Mouse (Mus musculus) fibroblast of lung, adult 2 months (primary cell): ENCODE results near the gene Nlrp3.
A peak's percentile ranks its signal among the peaks of the same experiment; 100 is the strongest.

Experiments used
- DNase-seq: peaks from one replicate; pipeline ENCODE4 v3.0.0-alpha.2; 2011; ENCODE audit warnings: low read depth

Gene Nlrp3

DNA sequence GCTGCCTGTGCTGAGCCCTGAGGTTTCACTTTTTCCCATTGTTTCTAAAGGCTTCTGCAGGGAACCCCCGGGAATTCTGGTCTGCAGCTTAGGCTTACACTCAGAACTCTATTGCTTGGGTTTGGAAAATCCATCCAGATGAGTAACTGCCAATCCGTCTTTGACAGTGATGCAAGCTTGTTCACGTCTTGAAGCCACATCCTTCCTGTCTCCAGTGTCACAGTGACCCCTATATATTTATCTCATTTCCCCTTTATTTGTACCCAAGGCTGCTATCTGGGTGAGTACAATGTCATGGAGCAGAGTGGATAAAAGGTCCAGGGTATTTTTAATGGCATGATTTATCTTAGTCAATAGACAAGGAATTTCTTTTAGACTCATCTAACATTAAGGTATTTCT lies at the start of gene Nlrp3:
TSS of gene Nlrp3 (plus strand) at position 245 of the 400 bp plus-strand sequence.
- DNase-seq, result no peak

DNA sequence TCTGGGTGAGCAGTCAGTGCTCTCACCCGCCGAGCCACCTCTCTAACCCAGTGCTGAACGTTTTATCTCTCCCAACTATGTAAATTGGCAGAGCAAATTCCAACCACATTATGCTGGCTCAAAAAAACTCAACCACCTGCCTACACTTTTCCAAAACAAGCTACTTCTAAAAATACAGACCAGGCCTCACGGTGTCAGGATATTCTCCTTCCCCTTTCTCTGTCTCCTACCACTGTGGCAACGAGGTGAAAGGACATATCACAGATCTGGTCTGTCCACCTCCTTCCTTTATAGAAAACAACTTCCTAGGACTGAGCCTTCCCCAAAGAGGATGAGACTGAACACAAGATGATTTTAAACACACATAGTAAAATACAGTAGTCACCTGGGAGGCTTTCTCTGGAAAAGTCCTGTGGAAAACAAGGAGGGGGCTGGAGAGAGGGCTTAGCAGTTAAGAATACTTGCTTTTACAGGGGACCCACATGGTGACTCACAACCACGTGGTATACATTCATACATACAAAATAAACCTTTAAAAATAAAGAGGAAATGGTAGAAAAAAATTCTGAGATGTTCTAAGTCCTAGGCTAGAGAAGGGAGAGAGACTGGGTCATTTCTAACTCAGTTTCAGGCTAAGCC lies 44.6 kb upstream of the Nlrp3 start:
- DNase-seq, result no peak

DNA sequence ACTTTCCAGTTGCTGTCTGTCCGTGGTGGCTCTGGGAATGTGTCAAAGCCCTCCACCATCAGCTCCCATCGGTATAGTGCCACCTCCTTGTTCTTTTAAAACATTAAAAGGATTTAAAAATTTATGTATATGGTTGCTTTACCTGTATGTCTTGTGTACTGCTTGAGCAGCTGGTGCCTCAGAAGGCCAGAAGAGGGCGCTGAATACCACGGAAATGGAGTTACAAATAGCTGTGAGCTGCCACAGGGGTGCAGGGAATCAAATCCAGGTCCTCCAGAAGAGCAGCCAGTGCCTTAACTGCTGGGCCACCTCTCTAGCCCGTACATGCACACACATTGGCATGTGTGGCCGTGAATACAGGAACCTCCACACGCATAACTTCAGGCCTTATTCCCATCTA lies 43.6 kb upstream of the Nlrp3 start:
- DNase-seq, result no peak

DNA sequence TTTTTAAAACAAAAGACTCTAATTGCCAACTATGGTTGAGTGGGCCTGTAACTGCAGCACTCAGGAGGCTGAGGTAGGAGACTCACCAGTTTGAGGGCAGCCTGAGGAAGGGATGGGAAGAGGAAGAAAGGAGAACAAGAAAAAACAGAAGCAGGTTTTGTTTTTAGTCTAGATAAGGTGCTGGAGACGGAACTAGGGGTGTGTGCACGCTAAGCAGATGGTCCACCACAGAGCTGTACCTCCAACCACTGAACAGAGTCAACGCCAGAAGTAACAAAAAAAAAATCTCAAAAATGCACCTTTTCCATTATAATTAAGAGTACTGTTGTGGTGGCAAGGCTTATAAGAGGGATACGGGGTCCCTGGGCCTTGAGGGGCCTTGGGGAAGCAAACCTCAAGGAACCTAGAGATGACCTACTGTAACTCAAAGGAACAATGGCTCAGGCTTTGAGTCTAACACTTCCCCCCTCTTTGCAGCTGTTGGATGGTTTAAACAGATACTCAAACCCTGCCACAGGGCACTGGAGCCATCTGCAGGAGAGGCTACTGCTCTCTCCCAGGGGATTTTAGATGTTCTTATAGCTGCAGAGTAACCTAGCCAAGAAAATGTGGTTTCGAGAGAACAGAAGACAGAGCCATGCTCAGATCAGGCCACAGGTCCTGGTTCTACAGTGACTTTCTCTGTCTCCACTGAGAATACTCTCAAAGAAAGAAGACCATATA lies 39.2 kb upstream of the Nlrp3 start:
- DNase-seq, result no peak

DNA sequence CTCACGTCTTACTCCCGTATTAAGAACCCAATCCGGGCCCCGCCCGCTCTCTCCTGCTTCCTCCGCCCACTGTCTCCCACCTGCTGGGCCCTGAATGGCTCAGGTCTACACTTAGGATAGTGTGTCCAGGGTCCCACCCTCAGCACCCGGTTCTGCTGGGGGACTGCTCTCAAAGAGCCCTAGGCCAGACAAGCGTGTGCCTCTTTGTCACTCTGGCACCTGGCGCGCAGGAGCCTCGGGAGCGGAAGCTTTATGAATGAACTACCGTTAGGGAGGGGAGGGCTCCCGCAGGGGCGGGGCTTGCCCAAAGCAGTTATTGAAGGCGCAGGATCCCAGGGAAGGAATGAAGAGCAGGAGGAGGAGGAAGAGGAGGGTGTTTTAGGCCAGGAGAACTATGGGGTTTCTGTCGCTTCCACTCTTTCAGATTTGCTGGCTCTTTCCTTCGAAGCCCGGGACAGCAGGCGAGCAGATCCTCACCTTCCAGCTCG lies 36.0 kb upstream of the Nlrp3 start:
- DNase-seq, result no peak

DNA sequence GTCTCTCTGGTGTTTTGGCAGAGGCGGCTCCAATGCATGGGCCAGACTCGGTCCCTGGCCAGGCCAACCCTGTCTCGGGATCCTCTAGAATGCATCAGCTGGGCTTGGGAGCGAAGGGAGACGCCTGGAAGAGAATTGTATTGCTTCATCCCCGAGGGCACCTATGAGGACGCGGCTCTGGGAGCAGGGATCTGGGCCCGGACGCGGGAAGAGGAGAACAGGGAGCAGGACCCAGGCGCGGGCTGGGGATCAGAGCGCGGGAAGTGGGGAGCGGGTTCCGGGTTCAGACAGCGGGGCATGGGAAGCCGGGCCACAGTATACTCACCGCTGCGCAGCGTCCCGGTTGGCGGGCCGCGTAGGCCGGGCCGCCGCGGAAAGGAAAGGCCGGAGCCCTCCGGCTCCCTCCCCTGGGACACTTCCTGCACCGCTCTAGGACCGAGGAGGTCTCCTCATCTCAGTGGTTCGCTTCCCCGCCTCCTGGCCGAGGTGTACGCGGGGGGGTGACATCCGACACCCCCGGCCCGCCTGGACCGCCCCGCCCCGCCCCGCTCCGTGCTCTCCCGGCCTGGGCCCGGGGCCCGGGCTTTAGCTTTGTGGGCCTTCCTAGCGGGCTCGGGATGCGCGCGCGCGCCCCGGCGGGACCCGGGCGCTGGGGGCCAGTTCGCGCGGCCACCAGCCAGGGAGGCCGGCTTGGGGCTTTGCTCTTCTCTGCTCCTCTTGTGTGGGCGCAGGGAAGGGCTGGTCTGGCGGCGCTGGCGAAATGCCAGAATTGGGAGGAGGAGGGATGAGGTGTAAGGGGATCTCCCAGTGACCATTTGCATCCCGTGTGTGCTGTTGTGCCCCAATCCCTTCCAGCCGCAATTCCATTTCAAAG lies 35.3 kb upstream of the Nlrp3 start:
- DNase-seq, result peak; percentile 73

DNA sequence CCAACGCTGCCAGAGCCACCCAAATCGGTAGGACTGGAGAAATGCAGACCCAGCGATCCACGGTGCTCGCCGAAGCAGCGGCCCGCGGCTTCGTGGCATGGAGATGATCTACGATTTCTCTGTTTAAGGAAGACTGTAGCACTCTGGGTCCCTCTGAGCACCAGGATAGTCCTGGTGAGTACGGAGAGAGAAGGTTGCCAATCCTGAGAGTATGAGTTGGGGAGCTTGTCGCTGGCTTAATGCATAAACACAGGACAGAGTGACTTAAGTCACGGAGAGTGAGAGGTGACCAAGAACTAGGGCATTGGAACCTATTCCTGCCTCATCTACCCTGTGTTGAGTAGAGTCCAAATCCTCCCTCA lies 34.7 kb upstream of the Nlrp3 start:
- no peak for DNase-seq

DNA sequence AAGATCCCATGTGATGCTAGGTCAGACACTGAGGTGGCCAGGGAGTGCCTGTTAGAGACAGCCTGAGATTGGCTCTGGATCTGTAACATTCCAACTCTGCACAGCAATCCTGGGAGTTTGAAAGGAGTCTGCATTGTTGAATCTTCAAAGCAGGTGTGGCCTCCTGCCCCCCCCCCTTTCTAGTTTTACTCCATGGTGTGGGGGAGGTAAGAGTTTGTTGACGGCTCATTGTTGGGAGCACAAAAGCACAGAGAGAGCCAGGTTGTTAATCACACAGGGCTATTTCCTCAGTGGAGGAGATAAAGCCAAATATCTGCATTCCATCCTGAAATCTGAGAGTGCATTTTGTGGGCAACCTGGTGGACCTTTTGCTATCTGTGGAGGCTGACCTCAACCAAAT lies 29.8 kb upstream of the Nlrp3 start:
- no peak for DNase-seq

DNA sequence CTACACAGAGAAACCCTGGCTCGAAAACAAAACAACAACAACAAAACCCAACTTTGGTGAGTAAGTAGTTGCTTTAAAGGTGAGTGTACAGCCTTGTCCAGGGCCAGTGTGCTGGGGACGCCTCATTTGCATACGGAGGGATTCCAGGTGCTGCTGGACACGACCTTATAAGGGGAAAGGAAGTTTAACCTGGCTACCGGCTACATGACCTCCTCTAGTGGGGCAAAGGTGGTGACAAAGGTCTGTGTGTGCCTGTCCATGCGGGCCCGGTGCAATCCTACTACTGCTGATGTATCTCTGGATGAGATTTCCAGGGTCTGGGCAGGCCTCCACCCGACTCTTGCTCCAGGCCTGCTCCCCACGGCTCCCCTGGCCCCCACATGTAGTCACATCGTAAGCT lies 28.6 kb upstream of the Nlrp3 start:
- DNase-seq, result no peak

DNA sequence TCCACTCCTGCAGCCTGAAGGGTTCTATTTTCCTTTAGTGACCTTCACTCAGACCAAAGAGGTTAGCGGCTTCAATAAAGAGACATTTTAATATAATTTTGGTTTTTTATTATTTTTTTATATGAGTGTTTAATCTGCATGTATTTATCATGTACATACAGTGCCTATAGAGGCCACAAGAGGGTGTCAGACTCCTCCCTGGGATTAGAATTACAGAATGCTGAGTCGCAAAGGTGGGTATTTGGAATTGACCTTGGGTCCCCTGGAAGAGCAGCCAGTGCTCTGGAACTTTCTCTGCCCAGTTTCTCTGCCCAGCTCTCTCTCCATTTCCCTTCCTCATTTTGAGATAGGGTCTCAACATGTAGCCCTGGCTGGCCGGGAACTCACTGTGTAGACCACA lies 27.8 kb upstream of the Nlrp3 start:
- DNase-seq, result no peak

DNA sequence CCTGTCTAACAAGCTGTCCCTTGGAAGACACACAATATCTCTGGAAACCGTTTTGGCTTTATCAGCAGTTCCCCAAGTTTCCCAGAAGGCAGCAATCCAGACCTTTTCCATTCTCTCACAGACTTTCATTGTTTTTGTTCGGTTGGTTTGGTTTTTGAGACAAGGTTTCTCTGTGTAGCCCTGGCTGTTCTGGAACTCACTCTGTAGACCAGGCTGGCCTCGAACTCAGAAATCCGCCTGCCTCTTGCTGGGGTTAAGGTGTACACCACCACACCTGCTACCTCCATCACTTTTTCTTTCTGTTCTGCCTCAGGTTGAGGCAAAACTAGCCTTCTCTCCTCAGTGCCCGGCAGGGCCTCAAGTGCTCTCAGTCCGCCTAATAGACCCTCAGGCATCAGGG lies 27.0 kb upstream of the Nlrp3 start:
- DNase-seq, result no peak

DNA sequence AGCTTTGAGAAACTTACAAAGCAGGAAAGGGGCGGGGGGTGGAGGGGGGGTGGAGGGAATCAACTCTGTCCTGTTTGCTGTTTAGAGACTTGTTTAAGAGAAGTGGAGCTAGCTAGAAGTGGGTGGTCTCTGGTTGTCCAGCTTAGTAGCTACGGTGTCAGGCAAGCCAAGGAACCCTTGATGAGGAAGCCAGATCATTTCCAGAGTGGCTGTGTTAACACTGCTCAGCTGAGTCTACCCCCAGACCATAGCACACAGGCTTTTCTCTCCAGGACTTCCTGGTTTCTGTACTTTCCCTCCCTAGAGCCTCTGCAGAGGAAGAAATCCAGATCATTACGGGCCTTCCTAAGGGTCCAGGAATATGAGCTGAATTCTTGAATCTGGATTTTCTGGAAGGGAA lies 26.6 kb upstream of the Nlrp3 start:
- no peak for DNase-seq

DNA sequence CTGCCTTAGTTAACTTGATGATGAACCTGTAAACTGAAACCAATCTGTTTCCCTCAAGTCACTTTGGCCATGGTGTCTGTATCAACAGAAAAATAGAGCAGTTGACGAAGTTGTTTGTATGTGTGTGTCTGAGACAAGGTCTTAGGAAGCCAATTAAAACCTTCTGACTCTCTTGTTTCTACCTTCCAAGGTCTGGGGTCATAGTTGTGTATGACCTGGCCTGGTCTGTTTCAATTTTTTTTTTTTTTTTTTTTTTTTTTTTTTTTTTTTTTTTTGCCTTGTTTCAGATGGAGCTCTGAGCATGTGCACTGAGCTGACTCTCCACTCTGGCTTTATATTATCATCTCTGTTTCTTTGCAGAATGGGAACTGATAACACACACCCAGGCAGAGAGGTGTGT lies 23.9 kb upstream of the Nlrp3 start:
- DNase-seq, result no peak

DNA sequence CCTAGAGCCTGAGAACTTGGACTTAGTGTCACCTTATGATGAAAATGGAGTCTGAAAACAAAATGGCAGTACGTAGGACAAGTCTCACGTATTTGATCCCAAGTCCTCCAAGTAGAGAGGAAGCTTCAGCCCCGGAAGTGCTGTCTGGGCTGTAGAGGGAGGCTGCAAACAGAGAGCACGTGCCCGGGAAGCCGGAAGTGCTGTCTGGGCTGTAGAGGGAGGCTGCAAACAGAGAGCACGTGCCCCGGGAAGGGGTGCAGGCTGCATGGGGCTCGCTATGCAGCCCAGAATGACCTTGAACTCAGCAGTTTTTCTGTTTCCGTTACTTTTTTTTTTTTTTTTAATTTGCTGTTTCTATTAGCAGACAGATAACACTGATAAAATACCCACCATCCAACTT lies 23.1 kb upstream of the Nlrp3 start:
- no peak for DNase-seq

DNA sequence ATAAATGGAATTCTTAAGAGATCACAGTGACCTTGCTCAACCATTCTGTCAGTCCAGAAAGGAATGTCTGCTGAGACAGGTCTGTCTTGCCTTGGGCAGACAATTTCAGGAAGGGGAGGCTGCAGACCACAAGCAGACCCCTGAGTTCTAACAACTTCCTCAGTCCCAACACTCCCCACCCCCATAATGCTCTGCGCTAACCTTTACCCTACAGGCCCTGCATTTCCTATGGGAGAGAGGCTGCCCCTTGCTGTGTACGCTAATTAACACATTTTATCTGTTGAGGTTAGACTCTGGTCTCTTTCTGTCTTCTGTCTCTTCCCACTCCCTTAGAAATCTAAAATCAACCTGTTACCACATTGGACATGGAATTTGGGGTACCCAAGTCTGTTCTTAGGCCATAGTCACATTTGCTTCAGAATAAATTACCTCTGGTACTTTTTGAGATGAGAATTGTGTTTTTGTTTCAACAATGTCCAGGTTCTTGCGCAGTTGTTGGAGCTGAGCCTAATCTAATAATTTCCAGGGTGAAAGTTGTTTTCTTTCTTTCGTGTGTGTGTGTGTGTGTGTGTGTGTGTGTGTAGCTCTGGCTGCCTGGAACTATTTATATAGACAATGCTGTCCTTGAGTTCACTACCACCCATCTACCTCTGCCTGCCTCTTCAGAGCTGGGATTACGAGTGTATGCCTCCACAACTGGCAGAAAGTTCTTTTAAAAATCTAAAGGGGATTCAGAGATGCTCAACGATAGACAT lies 21.4 kb upstream of the Nlrp3 start:
- DNase-seq, result no peak

DNA sequence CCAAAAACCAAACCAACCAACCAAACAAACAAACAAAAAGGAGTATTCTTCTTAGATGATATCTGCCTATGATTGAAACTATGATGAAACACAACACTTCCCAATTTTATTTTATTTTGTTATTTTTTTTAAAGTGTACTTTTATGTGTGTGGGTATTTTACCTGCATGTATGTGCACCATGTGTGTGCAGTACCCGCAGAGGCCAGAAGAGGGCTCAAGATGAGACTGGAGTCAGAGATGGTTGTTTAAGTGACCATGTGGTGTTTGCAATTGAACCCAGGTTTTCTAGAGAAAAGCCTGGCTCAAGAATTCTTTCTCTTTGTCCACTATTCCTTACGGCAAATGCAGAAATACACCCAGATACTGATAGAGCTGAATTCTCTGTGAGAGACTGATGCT lies 17.2 kb upstream of the Nlrp3 start:
- no peak for DNase-seq

DNA sequence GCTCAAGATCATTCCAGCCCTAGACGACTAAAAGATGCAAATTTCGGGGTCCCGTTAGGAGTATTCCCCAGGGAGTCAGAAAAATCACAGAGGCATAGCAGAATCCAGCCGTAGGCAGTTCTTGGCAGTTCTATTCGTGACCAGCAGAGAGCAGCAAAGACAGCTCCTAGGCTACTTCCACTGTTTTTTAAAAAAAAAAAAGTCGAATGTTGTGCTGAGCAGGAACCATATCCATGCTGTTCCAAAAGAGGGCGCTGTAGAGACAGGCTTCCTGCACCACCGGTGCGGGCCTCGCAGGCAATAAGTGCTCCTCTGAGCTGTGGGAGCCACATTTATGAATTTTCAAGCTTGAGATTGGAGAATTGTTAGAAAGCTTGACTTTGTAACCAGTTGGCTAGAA lies 16.1 kb upstream of the Nlrp3 start:
- peak; percentile 59 for DNase-seq

DNA sequence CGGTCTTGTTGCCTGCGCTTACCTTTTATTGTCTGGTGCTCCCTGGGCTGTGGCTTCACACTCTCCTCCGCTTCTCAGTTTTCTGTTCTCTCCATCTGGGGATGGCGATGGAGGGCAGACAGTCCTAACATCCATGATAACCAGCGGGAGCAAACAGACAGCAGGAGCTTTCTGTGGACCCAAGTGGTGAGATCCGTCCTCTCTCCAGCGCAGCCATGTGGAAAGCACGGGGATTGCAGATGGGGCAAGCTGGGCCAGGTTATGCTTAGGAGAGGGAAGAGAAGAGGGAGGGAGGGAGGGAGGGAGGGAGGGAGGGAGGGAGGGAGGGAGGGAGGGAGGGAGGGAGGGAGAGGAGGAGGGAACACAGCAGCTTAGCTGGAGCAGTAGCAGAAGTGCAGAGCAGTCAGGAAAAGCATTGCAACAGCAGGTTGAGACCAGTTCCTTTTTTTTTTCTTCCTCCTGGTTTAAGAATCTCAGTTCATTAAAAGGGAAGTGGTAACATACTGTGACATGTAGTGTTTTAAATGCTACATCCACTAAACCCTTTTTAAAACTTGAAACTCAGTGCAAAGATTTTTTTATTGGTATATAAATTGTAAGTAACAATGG lies 14.8 kb upstream of the Nlrp3 start, which contains the start of gene Zkscan17:
TSS of gene Zkscan17 (minus strand) at position 280 of the 609 bp plus-strand sequence.
- DNase-seq, result no peak

DNA sequence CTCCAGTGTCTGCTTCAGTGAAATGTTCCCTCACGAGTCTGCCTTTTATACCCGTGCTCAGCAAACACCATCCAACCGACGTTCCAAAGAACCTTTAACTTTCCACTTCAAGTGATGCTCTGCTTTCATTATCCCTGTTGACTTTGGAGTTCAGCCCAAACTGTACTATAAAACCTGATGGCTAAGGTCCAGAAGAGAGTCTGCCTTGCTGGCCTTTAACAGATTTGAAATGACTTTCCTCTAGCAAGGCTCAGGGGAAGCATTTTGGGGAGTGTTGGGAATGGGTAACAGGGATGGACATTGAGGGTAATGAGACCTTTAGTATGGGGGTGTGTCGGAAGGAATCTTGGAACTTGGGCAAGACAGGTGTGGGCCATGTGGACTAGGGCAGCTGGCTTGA lies 11.1 kb upstream of the Nlrp3 start:
- no peak for DNase-seq

DNA sequence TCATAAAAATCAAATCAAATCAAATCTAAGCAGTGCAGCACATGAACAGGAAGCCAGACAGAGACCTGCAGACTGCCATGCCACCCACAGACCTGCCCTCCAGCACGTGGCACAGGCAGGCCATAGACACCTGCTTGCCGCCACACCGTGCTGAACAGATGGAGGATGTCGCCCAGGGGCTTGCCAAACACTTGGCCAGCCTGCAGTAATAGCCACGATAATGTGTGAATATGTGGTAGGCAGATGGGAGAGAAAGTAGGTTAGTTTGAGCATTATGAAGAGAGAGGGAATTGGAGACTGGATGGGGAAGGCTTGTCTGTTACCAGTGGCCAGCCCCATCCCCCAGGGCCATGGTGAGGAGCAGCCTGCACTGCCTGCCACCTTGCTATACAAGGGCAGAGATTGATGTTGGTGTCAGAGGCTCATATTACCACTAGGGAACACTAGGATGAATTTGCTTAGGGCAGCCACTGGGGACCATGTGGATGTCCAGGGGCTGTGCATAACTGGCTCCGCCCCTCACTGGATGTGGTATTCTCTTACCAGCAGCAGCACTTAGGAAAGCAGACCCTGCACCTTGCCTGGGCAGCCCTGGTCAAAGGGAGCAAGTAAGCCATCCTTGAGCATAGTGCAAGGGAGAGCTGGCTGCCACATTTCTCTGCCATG lies 10.4 kb upstream of the Nlrp3 start:
- DNase-seq, result no peak

DNA sequence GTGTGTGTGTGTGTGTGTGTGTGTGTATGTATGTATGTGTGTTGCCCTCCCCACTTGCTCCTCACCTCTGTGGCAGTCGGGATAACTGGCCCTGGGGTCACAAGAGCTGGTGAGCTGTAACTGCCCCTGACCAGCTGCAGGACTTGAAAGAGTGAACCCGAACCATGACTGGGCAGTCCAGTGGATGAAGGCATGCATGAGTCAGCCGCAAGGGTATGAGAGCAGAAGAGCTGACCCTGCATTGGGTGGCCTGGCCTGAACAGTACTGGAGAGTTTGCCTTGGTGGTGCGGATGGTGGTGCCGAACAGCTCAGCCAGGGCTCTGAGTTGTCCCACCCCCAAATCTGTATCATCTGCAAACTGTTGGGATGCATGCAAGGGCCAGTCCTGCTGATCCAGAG lies 9.8 kb upstream of the Nlrp3 start:
- DNase-seq, result no peak
